In the genomic region with DNA sequence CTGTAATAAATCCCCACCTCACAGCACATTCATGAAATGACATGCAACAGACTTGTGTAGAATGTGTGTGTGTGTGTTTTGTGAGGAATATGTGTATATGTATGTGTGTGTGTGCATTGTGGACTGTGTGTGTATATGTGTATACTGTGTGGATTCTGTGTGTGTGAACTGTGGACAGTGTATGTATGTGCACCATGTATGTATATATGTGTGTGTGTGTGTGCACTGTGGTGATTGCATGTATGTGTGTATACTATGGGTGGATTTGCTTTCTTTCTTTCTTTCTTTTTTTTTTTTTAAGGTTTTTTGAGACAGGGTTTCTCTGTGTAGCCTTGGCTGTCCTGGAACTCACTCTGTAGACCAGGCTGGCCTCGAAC, we compare ENCODE assay signal across 24 mouse cellular contexts.
DNase-seq lines count a peak whose midpoint lies in the region; ATAC-seq and TF ChIP-seq lines count a peak whose summit lies in the region.
"Had no signal": no experiment of that assay in that cellular context is flagged by ENCODE, and none has a peak within 500 bp of the region (broad histone marks: within the 10 kb centered on the region; RNA-seq: fewer than 3 reads in every experiment).

No protein-coding gene starts in this region.

- H3K9ac ChIP-seq in midbrain, embryonic 15.5 days = no peak overlapping the region
- no peak overlapping the region for H3K9ac ChIP-seq in midbrain, embryonic 16.5 days (ENCODE audit: low read depth, low read length)
- H3K9ac ChIP-seq in midbrain, postnatal 0 days (replicated peaks; ENCODE audit: low read length, poor library complexity, severe bottlenecking) = no peak overlapping the region
- no peak overlapping the region for H3K9ac ChIP-seq in neural tube, embryonic 14.5 days (replicated peaks; ENCODE audit: low read depth, low read length)
- H3K9ac ChIP-seq: forebrain, embryonic 13.5 days; heart, embryonic 13.5 days; hindbrain, embryonic 15.5 days had no signal

- WGBS in midbrain, embryonic 10.5 days = 92% methylated on average over 1 of the region's 1 CpGs
- 96% methylated on average over 1 of the region's 1 CpGs for WGBS in midbrain, embryonic 15.5 days
- WGBS in midbrain, embryonic 16.5 days = 93% methylated on average over 1 of the region's 1 CpGs
- WGBS in midbrain, postnatal 0 days = 94% methylated on average over 1 of the region's 1 CpGs
- WGBS in neural tube, embryonic 14.5 days = 100% methylated on average over 1 of the region's 1 CpGs

- no peaks in the 10 kb centered on the region for H3K27me3 ChIP-seq in midbrain, embryonic 10.5 days (ENCODE audit: low read depth, poor library complexity, severe bottlenecking)
- no peaks in the 10 kb centered on the region for H3K27me3 ChIP-seq in midbrain, embryonic 15.5 days (replicated peaks)
- H3K27me3 ChIP-seq in midbrain, embryonic 16.5 days (ENCODE audit: control insufficient read depth, insufficient read depth, low read depth, low read length) = no peaks in the 10 kb centered on the region
- H3K27me3 ChIP-seq in midbrain, postnatal 0 days (ENCODE audit: insufficient read depth, low read length) = no peaks in the 10 kb centered on the region; the same call in 1 of the 2 replicates
- no peaks in the 10 kb centered on the region for H3K27me3 ChIP-seq in neural tube, embryonic 14.5 days (ENCODE audit: control insufficient read depth, insufficient read depth, low read length)
- H3K27me3 ChIP-seq: forebrain, embryonic 13.5 days; heart, embryonic 13.5 days; hindbrain, embryonic 15.5 days had no signal

- no peaks in the 10 kb centered on the region for H3K36me3 ChIP-seq in midbrain, embryonic 10.5 days
- no peaks in the 10 kb centered on the region for H3K36me3 ChIP-seq in midbrain, embryonic 15.5 days (replicated peaks)
- no peaks in the 10 kb centered on the region for H3K36me3 ChIP-seq in midbrain, embryonic 16.5 days (ENCODE audit: control insufficient read depth, insufficient read depth, low read length)
- H3K36me3 ChIP-seq in midbrain, postnatal 0 days (ENCODE audit: insufficient read depth, low read length) = no peaks in the 10 kb centered on the region
- no peaks in the 10 kb centered on the region for H3K36me3 ChIP-seq in neural tube, embryonic 14.5 days (ENCODE audit: control insufficient read depth, insufficient read depth, low read length)
- H3K36me3 ChIP-seq: forebrain, embryonic 10.5 days; heart, embryonic 10.5 days; heart, embryonic 13.5 days; hindbrain, embryonic 15.5 days had no signal

- no peak overlapping the region for H3K4me3 ChIP-seq in midbrain, embryonic 10.5 days
- no peak overlapping the region for H3K4me3 ChIP-seq in midbrain, embryonic 15.5 days
- no peak overlapping the region for H3K4me3 ChIP-seq in midbrain, embryonic 16.5 days (ENCODE audit: low read depth, low read length)
- H3K4me3 ChIP-seq in midbrain, postnatal 0 days (ENCODE audit: low read depth, low read length) = no peak overlapping the region
- H3K4me3 ChIP-seq in neural tube, embryonic 14.5 days (ENCODE audit: low read depth, low read length) = no peak overlapping the region
- H3K4me3 ChIP-seq: forebrain, embryonic 10.5 days; forebrain, embryonic 13.5 days; heart, adult 2 months; heart, embryonic 10.5 days; heart, embryonic 13.5 days; hindbrain, embryonic 15.5 days had no signal

- H3K4me2 ChIP-seq in midbrain, embryonic 15.5 days = no peak overlapping the region
- no peak overlapping the region for H3K4me2 ChIP-seq in midbrain, embryonic 16.5 days (ENCODE audit: low read length)
- no peak overlapping the region for H3K4me2 ChIP-seq in midbrain, postnatal 0 days (ENCODE audit: low read depth, low read length, poor library complexity, severe bottlenecking)
- H3K4me2 ChIP-seq in neural tube, embryonic 14.5 days (ENCODE audit: low read depth, low read length) = peak overlapping the region; percentile 8; the same call in 1 of the 2 replicates
- H3K4me2 ChIP-seq: forebrain, embryonic 13.5 days; heart, embryonic 13.5 days had no signal

- no peak for DNase-seq in midbrain, embryonic 10.5 days (ENCODE audit: low spot score)
- no peak for DNase-seq in midbrain, postnatal 0 days (ENCODE audit: low spot score)
- no peak for DNase-seq in thymus, postnatal 0 days (ENCODE audit: low spot score)
- DNase-seq: adrenal gland, adult 2 months; adrenal gland, postnatal 14 days; cerebellum, adult 11 months; cerebellum, adult 2 months; cerebellum, adult 9-11 months; cerebellum, postnatal 25 days; gastrocnemius, postnatal 10 days; gastrocnemius, postnatal 36 days; heart, adult 2 months; heart, postnatal 14 days; heart, postnatal 4 days had no signal

- peaks cover 12% of the 10 kb centered on the region for H3K4me1 ChIP-seq in midbrain, embryonic 10.5 days
- H3K4me1 ChIP-seq in midbrain, embryonic 15.5 days = peaks cover 12% of the 10 kb centered on the region
- H3K4me1 ChIP-seq in midbrain, embryonic 16.5 days (ENCODE audit: control insufficient read depth, insufficient read depth, low read length) = peaks cover 8% of the 10 kb centered on the region
- H3K4me1 ChIP-seq in midbrain, postnatal 0 days (ENCODE audit: insufficient read depth, low read length) = peaks cover 8% of the 10 kb centered on the region
- H3K4me1 ChIP-seq in neural tube, embryonic 14.5 days (ENCODE audit: control insufficient read depth, insufficient read depth, low read length) = peaks cover 18% of the 10 kb centered on the region
- H3K4me1 ChIP-seq: heart, embryonic 10.5 days; heart, embryonic 13.5 days had no signal

- 0 out of 2 replicates have a peak, but pooled peaks cover 2% of the 10 kb centered on the region for H3K9me3 ChIP-seq in midbrain, embryonic 10.5 days (replicated peaks)
- no peaks in the 10 kb centered on the region for H3K9me3 ChIP-seq in midbrain, embryonic 15.5 days
- H3K9me3 ChIP-seq in midbrain, embryonic 16.5 days (replicated peaks; ENCODE audit: control insufficient read depth, low read length, poor library complexity, severe bottlenecking) = no peaks in the 10 kb centered on the region
- H3K9me3 ChIP-seq in midbrain, postnatal 0 days (ENCODE audit: low read length) = no peaks in the 10 kb centered on the region
- H3K9me3 ChIP-seq in neural tube, embryonic 14.5 days (ENCODE audit: control insufficient read depth, low read length) = no peaks in the 10 kb centered on the region
- H3K9me3 ChIP-seq: forebrain, embryonic 10.5 days; forebrain, embryonic 13.5 days; heart, embryonic 10.5 days; hindbrain, embryonic 15.5 days had no signal

- 0 out of 2 replicates have a peak overlapping the region, but pooled peaks have one; percentile 67 for H3K27ac ChIP-seq in midbrain, embryonic 10.5 days (replicated peaks)
- no peak overlapping the region for H3K27ac ChIP-seq in midbrain, embryonic 15.5 days
- H3K27ac ChIP-seq in midbrain, embryonic 16.5 days (ENCODE audit: low read length) = no peak overlapping the region
- H3K27ac ChIP-seq in midbrain, postnatal 0 days (ENCODE audit: low read depth, low read length) = no peak overlapping the region
- H3K27ac ChIP-seq in neural tube, embryonic 14.5 days (ENCODE audit: low read depth, low read length) = peak overlapping the region; percentile 49; the same call in 1 of the 2 replicates
- H3K27ac ChIP-seq: forebrain, embryonic 10.5 days; forebrain, embryonic 13.5 days; heart, adult 2 months; heart, embryonic 10.5 days; heart, embryonic 13.5 days; hindbrain, embryonic 15.5 days had no signal

- ATAC-seq in midbrain, embryonic 15.5 days (replicated peaks) = no peak
- peak; percentile 59; the same call in 1 of the 2 replicates for ATAC-seq in midbrain, embryonic 16.5 days
- ATAC-seq in midbrain, postnatal 0 days (ENCODE audit: low FRiP score) = no peak
- ATAC-seq in neural tube, embryonic 14.5 days (ENCODE audit: low read depth) = no peak
- ATAC-seq: CD4-positive, CD25-positive, alpha-beta regulatory T cell, adult 4 months; forebrain, embryonic 13.5 days; forebrain, embryonic 16.5 days had no signal

- no peak for TF ChIP-seq CTCF in midbrain, postnatal 0 days (IDR thresholded peaks at IDR 0.05)

Comparison
In these comparisons a context has a peak if more than half of its experiments do, and no peak if none do; other contexts are left out.
1. H3K27ac ChIP-seq: peak in midbrain, embryonic 10.5 days (single experiment) and neural tube, embryonic 14.5 days (single experiment); none in midbrain, embryonic 15.5 days (single experiment), midbrain, embryonic 16.5 days (single experiment) and midbrain, postnatal 0 days (single experiment).